Mouse (Mus musculus) ES-Bruce4 (cell line): ENCODE data around the gene Uchl1.

ENCODE experiments used
- CTCF ChIP-seq: IDR thresholded peaks from one replicate; pipeline ENCODE4 v1.8.1; 2011; ENCODE audit warnings: low read depth, low read length
- EP300 ChIP-seq: IDR thresholded peaks from 2 replicates; pipeline ENCODE4 v1.6.1; 2011; ENCODE audit warnings: low read depth, low read length; ENCODE audit not compliant: insufficient read depth

DNA sequence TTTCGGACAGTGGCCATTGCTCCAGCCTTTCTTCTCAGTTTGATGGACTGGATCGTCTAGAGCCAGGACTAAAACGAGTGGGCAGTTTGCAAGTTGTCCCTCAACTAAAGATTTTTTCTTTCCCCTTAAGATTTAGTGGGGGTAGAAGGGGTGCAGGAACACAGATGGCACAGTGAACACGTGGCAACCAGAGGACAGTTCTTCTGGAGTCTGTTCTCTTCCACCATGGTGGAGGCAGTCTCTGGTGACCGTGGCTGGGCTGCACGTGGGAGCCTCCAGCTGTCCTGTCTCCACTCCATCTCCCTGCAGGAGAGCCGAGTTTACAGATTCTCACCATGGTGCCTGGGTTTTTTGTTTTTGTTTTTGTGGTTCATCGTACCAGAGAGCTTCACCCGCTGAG, 11.8 kb downstream of the Uchl1 start:
- TF ChIP-seq CTCF (no peak), EP300 (no peak)
